Mouse (Mus musculus): ENCODE data around the gene Ano3. TPM values are rescaled to one million over a fixed set of nuclear protein-coding genes. Genes with fewer than 3 reads are reported as not detected.

The Ano3 gene
- polyA plus RNA-seq, 1 experiment, result not detected

DNA sequence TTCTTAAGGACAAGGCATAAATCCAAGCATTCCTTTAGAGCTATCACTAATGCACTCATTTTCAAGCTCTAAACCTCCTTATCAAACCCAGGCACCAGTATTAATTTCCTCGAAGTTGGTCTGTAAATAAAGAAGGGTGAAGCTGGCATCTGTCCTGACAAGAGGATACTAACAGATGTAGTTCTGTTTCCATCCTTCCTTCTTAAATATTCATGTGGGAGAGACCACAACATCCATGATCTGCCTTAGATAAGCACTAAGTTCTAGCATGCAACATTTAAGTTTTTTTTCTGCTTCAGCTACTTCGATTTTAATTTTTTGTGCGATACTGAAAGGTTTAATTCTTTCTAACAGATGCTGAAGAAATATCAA lies 305 bp downstream of the Ano3 start:
- H3K27ac ChIP-seq (ENCODE audit: control insufficient read depth, insufficient read depth, low read depth, low read length, poor library complexity), result no peak overlapping the region
- WGBS, result 63% methylated on average over 3 of the region's 3 CpGs
- no peak for TF ChIP-seq CTCF (IDR thresholded peaks at IDR 0.05; ENCODE audit: control insufficient read depth, insufficient read depth, low read length)
- no peak for TF ChIP-seq POLR2A (IDR thresholded peaks at IDR 0.05; ENCODE audit: borderline replicate concordance, control insufficient read depth, low read depth, low read length)
- no peak overlapping the region for H3K4me3 ChIP-seq (replicated peaks; ENCODE audit: control insufficient read depth, low read depth, low read length)
- no peaks in the 10 kb centered on the region for H3K4me1 ChIP-seq (ENCODE audit: control insufficient read depth, insufficient read depth, low read length)

DNA sequence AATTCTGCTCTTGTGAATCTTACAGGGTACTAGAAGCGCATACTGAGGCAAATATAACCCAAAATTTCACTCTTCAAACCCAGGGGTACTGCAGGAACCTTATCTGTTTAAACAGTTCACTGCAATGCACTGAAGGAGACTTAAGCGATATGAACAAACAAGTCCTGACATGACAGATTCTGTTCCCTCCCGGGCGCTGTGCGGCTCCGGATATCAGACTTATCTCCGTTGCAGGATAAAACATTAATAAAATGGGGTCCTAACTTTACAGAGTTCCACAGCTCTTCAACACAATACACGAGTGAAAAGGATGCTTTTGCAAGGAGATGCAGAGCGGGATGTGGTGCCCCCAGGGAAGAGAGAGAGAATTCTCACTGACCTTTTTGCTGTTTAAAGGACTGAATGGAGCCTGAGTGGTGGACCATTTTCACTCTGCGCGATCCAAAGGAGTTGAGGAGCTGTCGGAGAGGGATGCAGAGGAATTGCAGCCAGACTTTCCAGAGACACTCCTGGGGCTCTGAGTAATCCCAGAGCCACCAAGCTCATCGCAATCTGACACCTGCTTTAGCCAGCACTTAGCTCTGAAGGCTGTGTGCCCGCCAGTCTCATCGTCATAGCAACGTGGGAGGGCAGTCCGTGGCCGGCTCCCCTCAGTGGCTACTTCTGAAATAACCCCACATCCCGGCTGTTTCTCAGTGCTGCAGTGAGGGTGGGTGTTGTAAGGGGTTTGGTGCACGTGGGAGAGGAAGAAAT lies 868 bp downstream of the Ano3 start:
- no peak for TF ChIP-seq POLR2A (IDR thresholded peaks at IDR 0.05; ENCODE audit: borderline replicate concordance, control insufficient read depth, low read depth, low read length)
- no peak for TF ChIP-seq CTCF (IDR thresholded peaks at IDR 0.05; ENCODE audit: control insufficient read depth, insufficient read depth, low read length)
- Histone ChIP-seq H3K4me1 (ENCODE audit: control insufficient read depth, insufficient read depth, low read length) (no peaks in the 10 kb centered on the region), H3K4me3 (replicated peaks; ENCODE audit: control insufficient read depth, low read depth, low read length) (no peak overlapping the region), H3K27ac (ENCODE audit: control insufficient read depth, insufficient read depth, low read depth, low read length, poor library complexity) (no peak overlapping the region)
- WGBS, result 20% methylated on average over 20 of the region's 20 CpGs

DNA sequence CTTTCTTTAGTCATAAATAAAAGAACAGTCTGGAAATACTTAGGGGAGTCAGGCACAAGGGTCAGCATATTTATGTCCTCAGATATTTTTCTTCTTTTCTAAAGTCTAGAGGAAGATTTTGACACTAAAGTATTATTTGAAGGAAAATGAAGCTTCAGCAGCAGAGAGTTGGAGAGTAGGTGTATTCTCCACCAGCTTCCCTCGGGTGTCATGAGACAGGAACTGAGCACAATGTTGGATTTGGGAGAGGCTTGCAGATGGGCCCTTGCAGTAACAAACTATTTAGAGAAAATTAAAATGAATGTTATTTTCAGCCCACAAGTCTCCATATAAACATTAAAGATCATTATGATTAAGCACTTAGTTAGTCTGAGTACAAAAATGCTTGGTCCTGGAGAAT lies 5.6 kb downstream of the Ano3 start:
- no peak overlapping the region for H3K27ac ChIP-seq (ENCODE audit: control insufficient read depth, insufficient read depth, low read depth, low read length, poor library complexity)
- WGBS, result 53% methylated on average over 1 of the region's 1 CpGs
- no peak overlapping the region for H3K4me3 ChIP-seq (replicated peaks; ENCODE audit: control insufficient read depth, low read depth, low read length)
- no peaks in the 10 kb centered on the region for H3K4me1 ChIP-seq (ENCODE audit: control insufficient read depth, insufficient read depth, low read length)
- no peak for TF ChIP-seq POLR2A (IDR thresholded peaks at IDR 0.05; ENCODE audit: borderline replicate concordance, control insufficient read depth, low read depth, low read length)
- no peak for TF ChIP-seq CTCF (IDR thresholded peaks at IDR 0.05; ENCODE audit: control insufficient read depth, insufficient read depth, low read length)

DNA sequence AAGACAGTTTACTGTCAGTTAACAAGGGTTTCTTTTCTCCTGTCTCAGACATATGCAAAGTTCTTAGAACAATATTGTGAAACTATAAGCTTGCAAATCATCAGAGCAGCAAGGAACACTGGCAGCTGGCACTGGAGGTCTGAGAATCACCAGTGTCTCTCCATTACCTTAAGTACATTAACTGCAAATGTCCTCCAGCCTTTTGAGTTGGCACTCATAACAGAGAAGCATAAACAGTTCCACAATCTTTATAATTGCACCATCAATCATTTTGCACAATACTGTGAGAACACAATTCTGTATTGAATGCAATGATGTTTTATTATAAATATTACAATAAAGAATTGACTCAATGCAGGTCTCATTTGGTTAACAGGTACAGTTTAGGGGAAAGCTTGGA lies 15.0 kb downstream of the Ano3 start:
- Histone ChIP-seq H3K27ac (ENCODE audit: control insufficient read depth, insufficient read depth, low read depth, low read length, poor library complexity) (no peak overlapping the region), H3K4me3 (replicated peaks; ENCODE audit: control insufficient read depth, low read depth, low read length) (no peak overlapping the region), H3K4me1 (ENCODE audit: control insufficient read depth, insufficient read depth, low read length) (no peaks in the 10 kb centered on the region)
- TF ChIP-seq CTCF (IDR thresholded peaks at IDR 0.05; ENCODE audit: control insufficient read depth, insufficient read depth, low read length), result no peak
- no peak for TF ChIP-seq POLR2A (IDR thresholded peaks at IDR 0.05; ENCODE audit: borderline replicate concordance, control insufficient read depth, low read depth, low read length)

DNA sequence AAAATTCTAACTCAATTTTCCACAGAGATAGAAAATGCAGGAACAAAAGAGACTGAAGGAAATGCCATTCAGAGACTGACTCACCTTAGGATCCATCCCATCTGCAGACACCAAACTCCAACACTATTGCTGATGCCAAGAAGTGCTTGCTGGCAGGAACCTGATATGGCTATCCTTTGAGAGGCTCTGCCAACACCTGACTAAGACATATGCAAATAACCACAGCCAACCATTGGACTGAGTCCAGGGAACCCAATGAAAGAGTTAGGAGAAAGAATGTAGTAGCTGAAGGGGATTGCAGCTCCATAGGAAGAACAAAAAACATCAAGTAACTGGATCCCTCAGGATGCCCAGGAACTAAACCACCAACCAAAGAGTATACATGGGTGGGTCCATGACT lies 21.6 kb downstream of the Ano3 start:
- TF ChIP-seq CTCF (IDR thresholded peaks at IDR 0.05; ENCODE audit: control insufficient read depth, insufficient read depth, low read length), result no peak
- no peak for TF ChIP-seq POLR2A (IDR thresholded peaks at IDR 0.05; ENCODE audit: borderline replicate concordance, control insufficient read depth, low read depth, low read length)
- H3K27ac ChIP-seq (ENCODE audit: control insufficient read depth, insufficient read depth, low read depth, low read length, poor library complexity), result no peak overlapping the region
- H3K4me1 ChIP-seq (ENCODE audit: control insufficient read depth, insufficient read depth, low read length), result no peaks in the 10 kb centered on the region
- H3K4me3 ChIP-seq (replicated peaks; ENCODE audit: control insufficient read depth, low read depth, low read length), result no peak overlapping the region

DNA sequence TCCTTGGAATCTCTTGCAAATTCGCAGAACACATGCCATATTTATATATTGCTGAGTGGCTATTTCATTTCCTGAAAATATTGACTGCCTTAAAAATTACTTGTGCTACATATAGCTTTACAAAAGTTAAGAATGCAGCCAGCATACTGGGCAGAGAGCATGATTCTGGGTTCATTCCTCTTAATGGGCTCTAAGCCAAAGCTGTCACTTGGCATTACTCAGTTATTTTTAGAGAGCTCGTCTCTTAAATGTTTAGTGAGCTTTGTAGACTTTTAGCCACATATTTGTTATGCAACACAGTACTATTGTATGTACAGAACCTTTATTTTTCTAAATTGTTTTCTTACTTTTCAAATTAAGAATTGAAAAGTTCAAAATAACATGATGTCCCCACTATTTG lies 41.2 kb downstream of the Ano3 start:
- no peaks in the 10 kb centered on the region for H3K4me1 ChIP-seq (ENCODE audit: control insufficient read depth, insufficient read depth, low read length)
- H3K4me3 ChIP-seq (replicated peaks; ENCODE audit: control insufficient read depth, low read depth, low read length), result no peak overlapping the region
- no peak for TF ChIP-seq CTCF (IDR thresholded peaks at IDR 0.05; ENCODE audit: control insufficient read depth, insufficient read depth, low read length)
- TF ChIP-seq POLR2A (IDR thresholded peaks at IDR 0.05; ENCODE audit: borderline replicate concordance, control insufficient read depth, low read depth, low read length), result no peak
- H3K27ac ChIP-seq (ENCODE audit: control insufficient read depth, insufficient read depth, low read depth, low read length, poor library complexity), result no peak overlapping the region
- WGBS, result 61% methylated on average over 2 of the region's 2 CpGs

DNA sequence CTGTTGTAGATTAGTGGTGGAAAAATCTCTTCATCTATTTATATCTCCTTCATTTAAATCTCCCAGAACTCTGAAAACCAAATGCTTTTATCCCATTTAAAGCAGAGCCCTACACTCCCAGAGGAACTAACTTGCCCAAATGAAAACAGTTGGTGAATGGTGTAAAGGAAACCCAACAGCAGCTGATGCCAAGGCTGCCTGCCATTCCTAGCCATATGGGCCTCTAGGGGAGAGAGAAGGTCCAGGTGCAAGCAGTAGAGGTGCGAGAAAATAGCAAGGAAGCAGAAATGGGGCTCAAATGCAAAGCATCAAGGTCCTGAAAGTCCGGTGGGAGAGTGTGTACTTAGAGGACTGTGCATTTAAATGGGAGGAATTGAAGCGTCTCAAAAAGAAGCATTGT lies 44.2 kb downstream of the Ano3 start:
- WGBS, result 64% methylated on average over 3 of the region's 3 CpGs
- TF ChIP-seq CTCF (IDR thresholded peaks at IDR 0.05; ENCODE audit: control insufficient read depth, insufficient read depth, low read length) (no peak), POLR2A (IDR thresholded peaks at IDR 0.05; ENCODE audit: borderline replicate concordance, control insufficient read depth, low read depth, low read length) (no peak)
- Histone ChIP-seq H3K4me1 (ENCODE audit: control insufficient read depth, insufficient read depth, low read length) (no peaks in the 10 kb centered on the region), H3K4me3 (replicated peaks; ENCODE audit: control insufficient read depth, low read depth, low read length) (no peak overlapping the region), H3K27ac (ENCODE audit: control insufficient read depth, insufficient read depth, low read depth, low read length, poor library complexity) (no peak overlapping the region)

DNA sequence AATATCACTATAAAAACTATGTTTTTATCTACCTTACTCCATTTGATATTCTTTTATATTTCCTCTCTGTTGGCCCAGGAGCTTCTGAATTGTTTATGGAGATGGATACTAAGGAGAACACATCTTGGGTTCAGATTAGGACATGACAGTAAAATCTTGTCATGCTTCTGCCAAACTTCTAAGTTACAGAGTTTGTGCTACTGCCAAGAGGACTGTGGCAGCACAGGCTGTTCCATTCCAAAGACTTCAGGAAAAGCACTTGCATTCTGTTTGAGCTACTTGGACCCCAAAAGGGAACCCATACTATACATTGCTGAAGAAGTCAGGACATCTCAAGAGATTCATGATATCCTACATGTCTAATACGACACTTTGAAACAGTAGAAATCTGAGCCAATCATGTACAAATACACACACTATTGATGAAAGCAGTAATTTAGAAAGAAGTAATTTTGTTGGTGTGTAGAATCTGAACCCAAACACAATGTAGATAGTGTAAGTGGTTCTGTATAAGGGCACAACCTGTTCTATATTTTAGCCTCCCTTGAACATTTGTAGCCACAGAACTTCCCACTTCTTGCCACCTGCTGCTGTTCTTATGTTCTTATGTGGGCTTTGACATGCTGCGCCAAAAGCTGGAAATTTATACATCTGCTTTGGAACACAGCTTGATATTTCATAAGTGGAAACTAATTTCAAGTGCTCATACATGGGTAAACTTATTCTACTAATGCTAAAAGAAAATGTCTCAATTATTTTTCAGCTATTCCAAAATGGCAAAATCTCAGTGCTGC lies 54.0 kb downstream of the Ano3 start:
- WGBS, result 80% methylated on average over 2 of the region's 2 CpGs
- TF ChIP-seq POLR2A (IDR thresholded peaks at IDR 0.05; ENCODE audit: borderline replicate concordance, control insufficient read depth, low read depth, low read length) (no peak), CTCF (IDR thresholded peaks at IDR 0.05; ENCODE audit: control insufficient read depth, insufficient read depth, low read length) (no peak)

More for the DNA sequence above, 54.0 kb downstream of the Ano3 start:
- Histone ChIP-seq H3K4me1 (ENCODE audit: control insufficient read depth, insufficient read depth, low read length) (no peaks in the 10 kb centered on the region), H3K4me3 (replicated peaks; ENCODE audit: control insufficient read depth, low read depth, low read length) (no peak overlapping the region), H3K27ac (ENCODE audit: control insufficient read depth, insufficient read depth, low read depth, low read length, poor library complexity) (no peak overlapping the region)

Measured in bone marrow, adult 2 months (tissue).